13 mouse cellular contexts compared by ENCODE assay signal in the genomic region with DNA sequence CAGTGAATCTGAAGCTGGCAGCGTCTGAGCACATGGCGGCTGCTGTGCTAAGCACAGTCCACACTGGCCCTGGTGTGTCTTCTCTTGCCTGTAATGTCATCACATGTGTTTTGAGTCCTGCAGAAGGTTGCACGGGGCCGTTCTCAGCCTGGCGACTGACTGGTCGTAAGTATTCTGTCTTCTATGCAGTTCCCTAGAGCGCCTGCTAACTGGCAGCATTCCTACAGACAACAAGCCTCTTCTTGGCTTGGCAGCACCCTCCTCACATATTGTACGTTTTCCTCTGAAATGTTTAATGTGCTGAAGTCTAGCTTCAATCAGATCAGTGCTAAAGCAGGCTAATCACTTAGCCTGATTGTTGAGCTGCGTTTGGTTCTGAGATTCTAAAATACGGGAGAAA. TPM values are rescaled to one million over a fixed set of nuclear protein-coding genes. Genes with fewer than 3 reads are reported as not detected.
A peak's percentile ranks its signal among the peaks of the same experiment; 100 is the strongest.
DNase-seq lines count a peak whose midpoint lies in the region; ATAC-seq lines count a peak whose summit lies in the region.
"Had no signal": no experiment of that assay in that cellular context is flagged by ENCODE, and none has a peak within 500 bp of the region (broad histone marks: within the 10 kb centered on the region; RNA-seq: fewer than 3 reads in every experiment).

No protein-coding gene starts in this region.

- H3K9me3 ChIP-seq in forebrain, embryonic 13.5 days (replicated peaks) = no peaks in the 10 kb centered on the region
- no peaks in the 10 kb centered on the region for H3K9me3 ChIP-seq in forebrain, embryonic 12.5 days
- no peaks in the 10 kb centered on the region for H3K9me3 ChIP-seq in hindbrain, embryonic 16.5 days (ENCODE audit: control insufficient read depth, low read length)
- no peaks in the 10 kb centered on the region for H3K9me3 ChIP-seq in hindbrain, embryonic 14.5 days (ENCODE audit: control insufficient read depth, low read length)

- H3K9ac ChIP-seq in forebrain, embryonic 13.5 days = no peak overlapping the region
- no peak overlapping the region for H3K9ac ChIP-seq in forebrain, embryonic 12.5 days
- no peak overlapping the region for H3K9ac ChIP-seq in hindbrain, embryonic 16.5 days (ENCODE audit: low read depth, low read length)
- H3K9ac ChIP-seq in hindbrain, embryonic 14.5 days = no peak overlapping the region

- 70% methylated on average over 10 of the region's 10 CpGs for WGBS in forebrain, embryonic 13.5 days
- 73% methylated on average over 10 of the region's 10 CpGs for WGBS in forebrain, embryonic 12.5 days
- 52% methylated on average over 10 of the region's 10 CpGs for WGBS in hindbrain, embryonic 16.5 days
- 63% methylated on average over 10 of the region's 10 CpGs for WGBS in hindbrain, embryonic 14.5 days

- no peak overlapping the region for H3K4me3 ChIP-seq in forebrain, embryonic 13.5 days
- no peak overlapping the region for H3K4me3 ChIP-seq in forebrain, embryonic 12.5 days (replicated peaks)
- H3K4me3 ChIP-seq in hindbrain, embryonic 16.5 days (ENCODE audit: low read length) = no peak overlapping the region
- no peak overlapping the region for H3K4me3 ChIP-seq in hindbrain, embryonic 14.5 days (replicated peaks; ENCODE audit: low read length)

- H3K4me1 ChIP-seq in forebrain, embryonic 13.5 days = peaks cover 42% of the 10 kb centered on the region
- H3K4me1 ChIP-seq in forebrain, embryonic 12.5 days = peaks cover 8% of the 10 kb centered on the region; the same call in 1 of the 2 replicates
- peaks cover 17% of the 10 kb centered on the region for H3K4me1 ChIP-seq in hindbrain, embryonic 16.5 days (ENCODE audit: control insufficient read depth, insufficient read depth, low read depth, low read length)
- H3K4me1 ChIP-seq in hindbrain, embryonic 14.5 days (replicated peaks; ENCODE audit: control insufficient read depth, insufficient read depth, low read length) = peaks cover 18% of the 10 kb centered on the region

- H3K36me3 ChIP-seq in forebrain, embryonic 13.5 days (ENCODE audit: poor library complexity, severe bottlenecking) = no peaks in the 10 kb centered on the region
- no peaks in the 10 kb centered on the region for H3K36me3 ChIP-seq in forebrain, embryonic 12.5 days (replicated peaks)
- no peaks in the 10 kb centered on the region for H3K36me3 ChIP-seq in hindbrain, embryonic 16.5 days (ENCODE audit: control insufficient read depth, insufficient read depth, low read length)
- no peaks in the 10 kb centered on the region for H3K36me3 ChIP-seq in hindbrain, embryonic 14.5 days (replicated peaks; ENCODE audit: control insufficient read depth, insufficient read depth)

- H3K27ac ChIP-seq in forebrain, embryonic 13.5 days = 0 out of 2 replicates have a peak overlapping the region, but pooled peaks have one; percentile 20
- no peak overlapping the region for H3K27ac ChIP-seq in forebrain, embryonic 12.5 days
- H3K27ac ChIP-seq in hindbrain, embryonic 16.5 days (ENCODE audit: low read depth, low read length) = 0 out of 2 replicates have a peak overlapping the region, but pooled peaks have one; percentile 17
- H3K27ac ChIP-seq in hindbrain, embryonic 14.5 days = no peak overlapping the region

- H3K4me2 ChIP-seq in forebrain, embryonic 13.5 days = no peak overlapping the region
- no peak overlapping the region for H3K4me2 ChIP-seq in forebrain, embryonic 12.5 days
- no peak overlapping the region for H3K4me2 ChIP-seq in hindbrain, embryonic 16.5 days (ENCODE audit: low read length)
- no peak overlapping the region for H3K4me2 ChIP-seq in hindbrain, embryonic 14.5 days (replicated peaks)

- ATAC-seq in forebrain, embryonic 13.5 days = peak; percentile 24; the same call in 1 of the 2 replicates
- no peak for ATAC-seq in forebrain, embryonic 12.5 days (ENCODE audit: low FRiP score)
- 0 out of 2 replicates have a peak, but pooled peaks have one; percentile 7 for ATAC-seq in hindbrain, embryonic 16.5 days
- no peak for ATAC-seq in hindbrain, embryonic 14.5 days (ENCODE audit: low FRiP score)

- no peak for DNase-seq in hindbrain, embryonic 14.5 days (ENCODE audit: low spot score)
- peak; percentile 71 for DNase-seq in brain, adult 2 months (ENCODE audit: low read depth, low spot score)
- DNase-seq in layer of hippocampus, postnatal 14 days (ENCODE audit: low spot score in 2 of 2) = peak; percentile 41 to 52
- DNase-seq in gastrocnemius, adult 8-10 months (ENCODE audit: low spot score in 2 of 2) = no peak
- DNase-seq in spleen, postnatal 4 days (ENCODE audit: low spot score in 2 of 2) = no peak
- DNase-seq: cerebellum, adult 8-10 months; kidney, adult 18-20 months; liver; midbrain, embryonic 14.5 days; thymus, adult 18-20 months had no signal

- H3K27me3 ChIP-seq in forebrain, embryonic 13.5 days = no peaks in the 10 kb centered on the region
- H3K27me3 ChIP-seq in forebrain, embryonic 12.5 days = no peaks in the 10 kb centered on the region
- H3K27me3 ChIP-seq in hindbrain, embryonic 16.5 days (replicated peaks; ENCODE audit: control insufficient read depth, insufficient read depth, low read length) = no peaks in the 10 kb centered on the region
- no peaks in the 10 kb centered on the region for H3K27me3 ChIP-seq in hindbrain, embryonic 14.5 days (ENCODE audit: control insufficient read depth, insufficient read depth, low read length)

RNA-seq across cellular contexts. Expression of gene Pwwp2b, which starts 27.3 kb away (rescaled TPM):
- 4.5 and 4.7 TPM in 2 replicates for polyA plus RNA-seq in forebrain, embryonic 13.5 days (2015; fragmentation: Nextera tagmentation; extraction: Ambion mirVana)
- polyA plus RNA-seq in forebrain, embryonic 12.5 days (2016; fragmentation: Nextera tagmentation; extraction: Ambion mirVana) = 4.0 and 4.8 TPM in 2 replicates
- 5.6 and 6.4 TPM in 2 replicates for polyA plus RNA-seq in hindbrain, embryonic 16.5 days (2015; fragmentation: Nextera tagmentation; extraction: Ambion mirVana)
- polyA plus RNA-seq in hindbrain, embryonic 14.5 days (2014; fragmentation: Nextera tagmentation; extraction: Ambion mirVana) = 5.2 and 5.3 TPM in 2 replicates
- total RNA-seq in layer of hippocampus, postnatal 14 days (2021) = 10 to 100 TPM; 27.6 to 30.4 TPM
- 1 to 10 TPM; 3.6 to 5.5 (median 3.6) TPM for total RNA-seq in gastrocnemius, adult 8-10 months (2022)

Comparison
In these comparisons a context has a peak if more than half of its experiments do, and no peak if none do; other contexts are left out.
1. ATAC-seq: peak in forebrain, embryonic 13.5 days (single experiment) and hindbrain, embryonic 16.5 days (single experiment); none in forebrain, embryonic 12.5 days (single experiment) and hindbrain, embryonic 14.5 days (single experiment).
2. H3K27ac ChIP-seq: peak in forebrain, embryonic 13.5 days (single experiment) and hindbrain, embryonic 16.5 days (single experiment); none in forebrain, embryonic 12.5 days (single experiment) and hindbrain, embryonic 14.5 days (single experiment).
3. DNase-seq: peak in brain, adult 2 months (single experiment) and layer of hippocampus, postnatal 14 days (2 of 2); none in hindbrain, embryonic 14.5 days (single experiment), gastrocnemius, adult 8-10 months (0 of 2) and spleen, postnatal 4 days (0 of 2).